Mouse (Mus musculus) liver, postnatal 0 days (tissue): ENCODE data around the gene Ltbp2. TPM values are rescaled to one million over a fixed set of nuclear protein-coding genes. Genes with fewer than 3 reads are reported as not detected.

ENCODE experiments used
- ATAC-seq: fragments of 200-750 bp; cut with Nextera tagmentation; 2 replicates; pipeline ENCODE4 v1.8.0; 2017; ENCODE audit warnings: mild to moderate bottlenecking, moderate library complexity
- DNase-seq: peaks from one replicate; pipeline ENCODE4 v3.0.0-alpha.2; 2016
- H3K27ac ChIP-seq: fragments of 300-500 bp; sonication (generic); 2 replicates; pipeline ENCODE4 v1.5.1; 2014; ENCODE audit warnings: antibody characterized with exemption, moderate library complexity, mild to moderate bottlenecking, low read depth
- H3K27me3 ChIP-seq: fragments of 300-500 bp; sonication (generic); 2 replicates; pipeline ENCODE4 v1.6.1; 2014; ENCODE audit warnings: low read length, control low read depth, mixed read lengths; ENCODE audit not compliant: insufficient read depth
- H3K36me3 ChIP-seq: fragments of 300-500 bp; sonication (generic); replicated peaks from 2 replicates; pipeline ENCODE4 v1.6.1; 2014; ENCODE audit warnings: mild to moderate bottlenecking, control low read depth, low read length, moderate library complexity, mixed read lengths; ENCODE audit not compliant: insufficient read depth
- H3K4me1 ChIP-seq: fragments of 300-500 bp; sonication (generic); 2 replicates; pipeline ENCODE4 v1.6.1; 2014; ENCODE audit warnings: antibody characterized with exemption, mild to moderate bottlenecking, control low read depth; ENCODE audit not compliant: insufficient read depth
- H3K4me2 ChIP-seq: fragments of 300-500 bp; sonication (generic); 2 replicates; pipeline ENCODE4 v1.6.1; 2014; ENCODE audit warnings: low read depth, mild to moderate bottlenecking, low read length, moderate library complexity, mixed read lengths
- H3K4me3 ChIP-seq: fragments of 300-500 bp; sonication (generic); 2 replicates; pipeline ENCODE4 v1.5.1; 2014; ENCODE audit warnings: low read depth, low read length
- H3K9ac ChIP-seq: fragments of 300-500 bp; sonication (generic); replicated peaks from 2 replicates; pipeline ENCODE4 v1.6.1; 2014; ENCODE audit warnings: mild to moderate bottlenecking, moderate library complexity
- H3K9me3 ChIP-seq: fragments of 300-500 bp; sonication (generic); 2 replicates; pipeline ENCODE4 v1.6.1; 2016; ENCODE audit warnings: mild to moderate bottlenecking, control low read depth, low read length, mixed read lengths
- CTCF ChIP-seq: sonication (generic); IDR thresholded peaks from 2 replicates; pipeline ENCODE4 v1.5.1; 2016; ENCODE audit warnings: antibody characterized with exemption, low read depth
- EP300 ChIP-seq: IDR thresholded peaks from 2 replicates; pipeline ENCODE4 v1.6.1; 2016; ENCODE audit warnings: antibody characterized with exemption, low read depth, mild to moderate bottlenecking
- WGBS: fragments of 180-500 bp; shearing (Covaris S2); extraction: QIAGEN DNeasy Blood & Tissue Kit; methylation state at CpG from one replicate; pipeline ENCODE4 v1.1.7; 2014; ENCODE audit not compliant: insufficient replicate concordance; 5-methylcytosine and 5-hydroxymethylcytosine counted together
- polyA plus RNA-seq: library from polyadenylated mRNA; unstranded; fragments of >200 nt; fragmentation: Nextera tagmentation; extraction: Ambion mirVana; gene quantifications from 2 replicates; pipeline ENCODE4 v1.2.1, GENCODE M21; 2015

Ltbp2 gene
- polyA plus RNA-seq, 1 experiment from 2014 or later: 0.59 TPM

GRCm38 (mm10) chr12:84756016-84756415 is 120.3 kb downstream of the Ltbp2 start:
- H3K27me3 ChIP-seq: no peaks in the 10 kb centered on the region
- H3K4me3 ChIP-seq: no peak overlapping the region
- DNase-seq: no peak
- ATAC-seq: no peak
- 85% methylated on average over 10 of the region's 10 CpGs for WGBS
- no peaks in the 10 kb centered on the region for H3K9me3 ChIP-seq
- no peak overlapping the region for H3K27ac ChIP-seq
- TF ChIP-seq CTCF (no peak), EP300 (no peak)
- H3K36me3 ChIP-seq: peaks cover 40% of the 10 kb centered on the region
- no peak overlapping the region for H3K4me2 ChIP-seq
- H3K4me1 ChIP-seq: peaks cover 2% of the 10 kb centered on the region; the same call in 1 of the 2 replicates
- no peak overlapping the region for H3K9ac ChIP-seq

- no peaks in the 10 kb centered on the region for H3K9me3 ChIP-seq
- H3K27ac ChIP-seq: no peak overlapping the region
- no peaks in the 10 kb centered on the region for H3K27me3 ChIP-seq
- 61% methylated on average over 16 of the region's 16 CpGs for WGBS
- ATAC-seq: no peak
- TF ChIP-seq EP300 (no peak), CTCF (peak; percentile 77)
- no peak overlapping the region for H3K9ac ChIP-seq
- H3K4me2 ChIP-seq: no peak overlapping the region
- H3K4me3 ChIP-seq: no peak overlapping the region
- peak; percentile 85 for DNase-seq
- peaks cover 4% of the 10 kb centered on the region; the same call in 1 of the 2 replicates for H3K4me1 ChIP-seq
- H3K36me3 ChIP-seq: peaks cover 36% of the 10 kb centered on the region
Observed at GRCm38 (mm10) chr12:84755008-84755695, 121.2 kb downstream of the Ltbp2 start.

- no peak overlapping the region for H3K4me3 ChIP-seq
- no peaks in the 10 kb centered on the region for H3K9me3 ChIP-seq
- H3K4me1 ChIP-seq: peaks cover 8% of the 10 kb centered on the region; the same call in 1 of the 2 replicates
- H3K27ac ChIP-seq: peak overlapping the region; percentile 72
- H3K36me3 ChIP-seq: peaks cover 16% of the 10 kb centered on the region
- no peak overlapping the region; the same call in 1 of the 2 replicates for H3K9ac ChIP-seq
- peak; percentile 29; the same call in 1 of the 2 replicates for ATAC-seq
- peak; percentile 38 for DNase-seq
- no peak for TF ChIP-seq CTCF
- TF ChIP-seq EP300: no peak
- H3K27me3 ChIP-seq: no peaks in the 10 kb centered on the region
- peak overlapping the region; percentile 45 for H3K4me2 ChIP-seq
- WGBS: 40% methylated on average over 14 of the region's 14 CpGs
Observed at GRCm38 (mm10) chr12:84752131-84752977, 124.0 kb downstream of the Ltbp2 start.

GRCm38 (mm10) chr12:84750661-84751060 is 125.7 kb downstream of the Ltbp2 start:
- Histone ChIP-seq H3K27ac (peak overlapping the region; percentile 57; the same call in 1 of the 2 replicates), H3K36me3 (peaks cover 2% of the 10 kb centered on the region; the same call in 1 of the 2 replicates), H3K9me3 (no peaks in the 10 kb centered on the region), H3K9ac (no peak overlapping the region), H3K4me2 (no peak overlapping the region), H3K4me3 (no peak overlapping the region), H3K27me3 (no peaks in the 10 kb centered on the region), H3K4me1 (peaks cover 12% of the 10 kb centered on the region)
- DNase-seq: no peak
- 39% methylated on average over 14 of the region's 14 CpGs for WGBS
- peak; percentile 48 for ATAC-seq
- no peak for TF ChIP-seq EP300
- TF ChIP-seq CTCF: no peak

- DNase-seq (no peak), ATAC-seq (no peak)
- H3K27ac ChIP-seq: peak overlapping the region; percentile 39; the same call in 1 of the 2 replicates
- H3K9me3 ChIP-seq: no peaks in the 10 kb centered on the region
- H3K4me3 ChIP-seq: no peak overlapping the region
- no peak overlapping the region for H3K4me2 ChIP-seq
- no peaks in the 10 kb centered on the region for H3K36me3 ChIP-seq
- WGBS: 38% methylated on average over 3 of the region's 3 CpGs
- no peak for TF ChIP-seq CTCF
- no peak for TF ChIP-seq EP300
- no peak overlapping the region for H3K9ac ChIP-seq
- H3K27me3 ChIP-seq: no peaks in the 10 kb centered on the region
- peaks cover 12% of the 10 kb centered on the region for H3K4me1 ChIP-seq
Observed at GRCm38 (mm10) chr12:84748134-84748533, 128.2 kb downstream of the Ltbp2 start.

GRCm38 (mm10) chr12:84745700-84746099 is 130.6 kb downstream of the Ltbp2 start:
- no peaks in the 10 kb centered on the region for H3K36me3 ChIP-seq
- H3K9me3 ChIP-seq: no peaks in the 10 kb centered on the region
- H3K4me1 ChIP-seq: peaks cover 10% of the 10 kb centered on the region; the same call in 1 of the 2 replicates
- ATAC-seq (no peak), DNase-seq (no peak)
- H3K27ac ChIP-seq: no peak overlapping the region
- no peak overlapping the region for H3K4me2 ChIP-seq
- no peak overlapping the region for H3K9ac ChIP-seq
- no peak for TF ChIP-seq EP300
- TF ChIP-seq CTCF: no peak
- H3K27me3 ChIP-seq: no peaks in the 10 kb centered on the region
- WGBS: 76% methylated on average over 4 of the region's 4 CpGs
- no peak overlapping the region for H3K4me3 ChIP-seq
